Mouse (Mus musculus) kidney, adult 9 months (tissue): ENCODE results near the gene Srgn.
"Not testable (repeated sequence)": the region's sequence is repeated elsewhere in the genome, so short reads cannot be mapped to it uniquely, and the experiment has no call there.

Experiments
- DNase-seq: peaks from one replicate; pipeline ENCODE4 v3.0.0; 2022

Srgn gene

GRCm38 (mm10) chr10:62520911-62521310, 6.3 kb downstream of the Srgn start:
- DNase-seq, result no peak

DNA sequence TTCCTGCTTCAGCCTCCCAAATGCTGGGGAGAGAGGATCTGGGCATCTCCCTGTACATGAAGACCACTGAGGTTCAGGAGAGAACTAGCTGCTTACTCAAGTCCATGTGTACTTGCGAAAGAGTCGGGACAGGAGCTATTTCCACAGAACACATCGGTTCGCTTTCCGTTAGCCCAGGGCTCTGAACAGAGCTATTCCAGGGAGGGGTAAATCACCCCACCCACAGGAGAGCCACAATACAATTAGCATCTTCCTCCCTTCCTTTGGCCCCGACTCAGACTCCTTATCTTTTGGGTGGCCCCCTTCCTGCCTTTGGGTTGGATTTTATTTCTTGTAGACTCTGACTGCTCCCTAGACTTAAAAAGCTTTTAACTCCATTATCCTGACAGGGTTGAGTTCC, 9.7 kb downstream of the Srgn start:
- DNase-seq, result no peak

- DNase-seq, result no peak
Measured at GRCm38 (mm10) chr10:62512855-62513254, 14.4 kb downstream of the Srgn start.

DNA sequence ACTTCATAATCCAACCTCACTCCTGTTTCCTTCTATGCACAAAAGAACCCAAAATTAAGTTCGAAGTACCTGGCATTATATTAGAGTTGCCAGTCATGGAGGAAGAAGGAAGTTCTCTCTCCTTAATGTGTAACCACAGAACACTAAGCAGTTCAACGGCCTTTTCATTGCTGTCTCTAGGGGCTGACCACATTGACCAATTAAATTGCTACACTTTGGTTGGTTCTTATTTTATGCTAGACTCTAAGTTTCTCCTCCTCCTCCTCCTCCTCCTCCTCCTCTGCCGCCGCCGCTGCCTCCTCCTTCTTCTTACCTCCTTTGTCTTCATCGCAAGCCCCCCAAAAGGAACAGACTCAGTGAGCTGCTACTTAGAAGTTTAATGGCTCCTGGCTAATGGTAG, 15.7 kb downstream of the Srgn start:
- DNase-seq, result no peak

DNA sequence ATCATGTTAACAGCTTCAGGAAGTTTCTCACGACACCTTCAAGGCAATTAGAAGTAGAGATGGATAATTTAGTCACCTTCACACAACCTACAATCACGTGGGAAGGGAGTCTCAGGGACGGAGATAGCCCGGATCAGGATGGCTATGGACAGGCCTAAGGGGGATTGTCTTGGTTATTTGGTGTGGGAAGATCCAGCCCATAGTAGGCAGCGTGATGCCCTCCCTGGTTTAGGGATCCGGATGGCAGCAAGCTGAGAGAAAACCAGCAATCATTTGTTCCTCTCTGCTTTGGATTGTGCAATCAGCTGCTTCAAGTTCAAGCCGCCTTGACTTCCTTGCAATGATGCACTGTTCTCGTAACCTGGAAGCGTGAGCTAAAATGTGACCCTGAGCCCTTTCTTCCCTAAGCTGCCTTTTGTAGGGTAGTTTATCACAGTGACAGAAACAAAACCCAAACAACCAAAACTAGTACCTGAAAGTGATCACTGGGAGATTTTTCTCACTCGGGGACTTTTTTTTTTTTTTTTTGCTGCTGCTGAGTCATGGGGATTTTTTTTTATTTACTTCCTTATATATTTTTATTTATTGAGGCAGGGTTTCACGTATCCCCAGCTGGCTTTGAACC, 18.1 kb downstream of the Srgn start:
- DNase-seq, result no peak

DNA sequence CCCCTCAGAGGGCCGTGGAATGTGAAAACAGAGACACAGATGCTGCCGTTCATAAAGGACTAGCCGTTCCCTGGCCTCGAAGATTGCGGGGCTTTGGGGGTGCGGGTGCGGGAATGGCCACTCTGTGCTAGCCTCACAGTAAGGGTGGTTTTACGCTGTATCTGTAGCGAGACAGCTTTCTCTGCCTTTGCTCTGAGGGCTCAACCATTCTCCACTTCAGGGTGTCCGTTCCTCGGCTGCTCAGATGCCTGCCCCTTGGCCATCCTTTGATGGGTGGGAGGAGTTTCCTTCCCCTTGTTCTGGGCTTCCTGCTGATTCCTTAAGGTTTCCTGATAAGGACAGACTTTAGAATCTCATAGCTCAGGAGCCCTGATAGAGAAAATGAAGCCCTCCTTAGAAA, 18.8 kb downstream of the Srgn start:
- peak; percentile 62 for DNase-seq

DNA sequence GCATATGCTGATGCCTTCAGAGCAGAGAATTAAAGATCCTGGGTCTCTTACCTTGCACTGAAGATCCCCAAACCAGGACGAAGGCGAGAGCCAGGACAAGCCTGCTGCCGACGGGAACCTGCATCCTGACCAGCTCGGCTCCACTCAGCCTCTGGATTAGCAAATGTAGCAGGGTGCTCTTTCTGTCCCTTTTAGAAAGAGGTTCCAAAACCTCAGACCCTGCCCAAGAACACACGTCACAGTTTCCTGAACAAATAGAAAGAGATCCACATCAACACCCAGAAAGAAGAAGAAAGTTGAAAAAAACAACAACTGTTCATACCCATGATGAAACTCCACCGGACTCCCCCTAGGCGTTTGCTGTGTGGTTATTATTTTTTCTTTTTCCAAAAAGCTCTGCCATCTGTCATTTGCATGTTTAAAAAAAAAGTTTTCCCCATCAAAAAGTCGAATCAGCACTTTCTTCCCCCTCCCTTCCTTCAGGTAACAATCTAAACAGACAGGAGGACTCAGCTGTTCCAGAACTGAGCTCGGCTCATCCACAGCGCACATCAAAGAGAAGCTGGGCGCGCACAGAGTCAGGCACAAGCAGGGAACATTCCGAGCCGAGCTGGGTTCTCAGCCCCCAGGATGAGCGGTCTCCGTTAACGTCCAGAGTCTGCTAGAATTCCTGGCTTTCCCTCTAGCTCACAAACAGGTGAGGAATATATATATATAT, 19.5 kb downstream of the Srgn start:
- peak; percentile 77 for DNase-seq

- no peak for DNase-seq
Measured at GRCm38 (mm10) chr10:62507071-62507470, 20.2 kb downstream of the Srgn start.

DNA sequence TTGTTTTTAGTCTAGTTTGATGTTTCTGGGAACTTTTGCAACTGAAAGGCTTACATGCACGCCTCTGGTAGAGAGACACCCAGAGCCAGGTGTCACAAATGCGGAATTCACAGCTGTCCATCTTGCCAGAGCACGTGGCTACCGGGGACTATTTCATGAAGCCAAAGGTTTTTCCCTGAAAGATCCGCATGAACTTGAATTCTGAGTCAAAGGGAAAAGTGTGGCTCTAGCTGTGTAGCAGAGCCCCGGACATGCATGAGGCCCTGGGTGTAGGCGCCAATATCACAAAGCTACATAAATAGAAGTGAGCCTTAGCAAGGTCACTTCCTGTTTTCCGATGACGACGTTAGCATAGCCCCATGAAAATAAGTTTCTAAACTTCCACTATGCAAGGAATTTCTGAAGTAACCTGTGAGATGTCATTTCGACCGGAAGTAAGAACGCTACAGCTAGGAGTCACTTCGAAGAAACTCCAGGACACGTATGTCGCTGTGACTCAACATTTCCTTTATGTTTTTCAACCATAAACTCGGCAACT, 21.2 kb downstream of the Srgn start:
- no peak for DNase-seq

DNA sequence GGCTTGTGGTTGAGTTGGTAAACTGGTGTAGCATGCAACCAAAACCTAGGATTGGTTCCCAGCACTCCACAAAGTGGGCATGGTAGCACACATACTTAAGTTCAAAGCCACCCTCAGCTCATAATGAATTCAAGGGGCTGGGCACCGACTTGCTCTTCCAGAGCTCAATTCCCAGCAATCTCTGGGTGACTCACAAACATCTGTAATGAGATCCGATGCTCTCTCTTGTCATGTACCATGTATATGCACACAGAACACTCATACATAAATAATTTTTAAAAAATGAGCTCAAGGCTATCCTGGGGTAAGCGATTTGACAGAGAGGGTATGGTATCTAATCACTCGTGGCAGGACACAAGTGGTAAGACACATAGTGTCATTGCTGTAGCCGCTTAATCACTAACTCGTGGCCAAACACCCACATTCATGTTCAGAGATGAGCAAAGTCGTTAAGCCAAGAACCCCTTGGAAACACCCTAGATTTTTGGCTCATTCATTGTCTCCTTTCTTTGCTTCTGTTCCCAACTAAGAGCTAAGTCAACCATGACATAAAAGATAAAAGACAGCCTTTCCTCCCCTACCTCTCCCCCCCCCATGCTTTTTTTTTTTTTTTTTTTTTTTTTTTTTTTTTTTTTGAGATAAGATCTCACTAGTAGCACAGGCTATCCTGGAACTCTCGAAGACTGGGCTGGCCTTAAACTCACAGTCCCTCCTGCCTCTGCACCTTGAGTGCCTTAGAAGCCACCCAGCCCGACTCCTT, 21.8 kb downstream of the Srgn start:
- DNase-seq, result no peak

GRCm38 (mm10) chr10:62503836-62504628, 23.2 kb downstream of the Srgn start:
- no peak for DNase-seq

GRCm38 (mm10) chr10:62503353-62503752, 23.9 kb downstream of the Srgn start:
- peak; percentile 50 for DNase-seq

GRCm38 (mm10) chr10:62501951-62502350, 25.3 kb downstream of the Srgn start:
- no peak for DNase-seq

DNA sequence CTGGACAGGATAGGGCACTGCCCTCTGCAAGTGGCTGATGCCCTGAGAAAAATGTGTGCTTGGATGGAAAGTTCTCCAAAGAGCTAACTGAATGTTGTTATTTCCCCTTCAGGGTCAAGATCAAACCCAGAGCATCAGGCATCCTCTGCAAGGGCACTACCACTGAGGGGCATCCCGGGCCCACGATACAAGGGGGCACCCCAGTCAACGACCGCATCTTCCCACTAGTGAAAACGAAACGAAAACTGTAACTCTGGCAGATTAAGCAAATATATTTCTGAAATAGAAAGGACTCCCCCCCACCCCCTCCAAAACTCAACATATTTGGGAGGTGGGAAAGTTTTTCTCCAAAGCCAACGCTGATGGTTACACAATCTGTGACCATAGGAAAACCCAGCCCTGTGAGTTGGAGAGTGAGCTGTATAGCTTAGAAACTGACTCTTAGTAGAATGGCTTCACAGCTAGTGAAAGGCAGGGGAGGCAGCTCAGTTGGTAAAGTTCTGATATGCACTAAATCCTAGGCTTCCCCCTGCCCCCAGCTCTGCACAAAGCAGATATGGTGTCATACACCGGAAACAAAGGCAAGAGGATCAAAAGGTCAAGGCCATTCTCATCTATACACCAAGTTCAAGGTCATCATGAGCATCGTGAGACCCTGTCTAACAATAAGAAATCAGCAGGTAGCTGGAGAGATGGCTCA, 26.2 kb downstream of the Srgn start:
- no peak for DNase-seq

- DNase-seq, result peak; percentile 77
Measured at GRCm38 (mm10) chr10:62500088-62500915, 26.9 kb downstream of the Srgn start.

GRCm38 (mm10) chr10:62491681-62492080, 35.6 kb downstream of the Srgn start:
- not testable (repeated sequence) for DNase-seq

- peak; percentile 70 for DNase-seq
Measured at GRCm38 (mm10) chr10:62488266-62488665, 39.0 kb downstream of the Srgn start.

DNA sequence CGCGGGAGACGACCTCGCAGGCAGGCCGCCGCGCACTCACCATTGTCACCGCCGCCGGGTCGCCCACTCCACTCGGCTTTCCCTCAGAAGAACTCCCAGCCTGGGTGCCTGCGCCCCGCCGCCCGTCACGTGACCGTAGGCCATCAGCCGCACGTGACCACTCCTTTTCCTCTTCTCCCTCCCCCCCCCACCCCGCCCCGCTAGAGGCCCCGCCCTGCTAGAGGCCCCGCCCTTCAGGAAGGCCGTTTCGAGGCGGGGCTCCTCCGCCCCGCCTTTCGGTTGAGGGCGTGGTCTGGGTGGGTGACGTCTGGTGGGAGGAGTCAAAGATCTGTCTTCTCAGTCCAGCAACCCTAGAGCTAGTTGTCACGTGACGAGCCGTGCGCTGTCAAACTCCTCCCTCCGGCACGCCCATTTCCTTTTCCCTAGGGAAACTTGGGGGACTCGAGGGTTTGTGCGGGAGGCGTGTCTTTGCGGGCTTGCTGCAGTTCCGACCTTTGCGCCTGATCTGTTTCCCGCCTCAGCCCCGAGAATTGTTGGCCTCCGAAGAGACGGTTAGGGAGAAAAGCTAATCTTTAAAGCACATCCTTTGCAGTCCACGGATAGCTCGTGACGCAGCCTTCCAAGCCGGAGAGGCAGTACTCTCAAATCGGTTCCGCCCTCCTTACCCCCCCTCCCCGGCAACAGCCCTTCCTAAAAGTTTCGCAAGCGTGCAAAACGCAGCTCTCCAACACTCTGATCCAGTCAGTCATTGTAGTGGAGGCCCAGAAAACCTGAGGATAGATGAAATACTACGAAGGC, 40.4 kb downstream of the Srgn start, which contains the start of gene Vps26a:
Gene Vps26a (minus strand): TSS at position 188 of the 798 bp plus-strand sequence.
- DNase-seq, result peak; percentile 100

DNA sequence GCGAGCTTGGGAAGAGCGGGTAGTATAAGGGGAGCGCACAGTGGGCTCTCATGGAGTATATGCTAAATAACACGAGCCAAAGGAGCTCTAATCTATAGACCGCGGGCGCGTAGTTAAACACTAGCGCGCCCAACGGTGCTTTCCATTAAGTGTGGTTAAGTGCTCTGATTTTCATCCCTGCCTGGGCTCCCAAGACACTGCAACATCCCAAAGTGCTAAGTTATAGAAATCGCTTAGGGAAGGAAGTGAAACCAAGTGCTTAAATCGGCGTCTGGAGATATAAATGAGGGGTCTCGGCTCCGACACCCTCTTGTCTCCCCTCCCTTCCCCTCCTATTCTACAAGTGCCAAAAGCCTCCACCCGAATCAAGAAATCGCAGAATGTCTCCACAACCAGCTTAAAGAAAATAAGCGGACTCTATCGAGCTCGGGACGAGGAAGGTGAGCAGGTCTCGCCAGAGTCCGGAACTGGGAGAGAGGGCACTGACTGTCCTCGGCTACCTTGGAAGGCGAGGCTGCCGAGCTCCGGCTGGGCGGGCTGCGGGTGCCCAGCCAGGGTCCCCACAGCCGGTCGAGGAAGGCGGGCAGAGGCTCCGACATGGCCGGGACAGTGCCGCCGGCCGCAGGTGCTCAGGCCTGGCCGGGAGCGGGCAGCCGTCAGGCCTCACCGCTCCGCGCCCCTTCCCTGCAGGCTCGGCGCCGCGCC, 41.2 kb downstream of the Srgn start:
- no peak for DNase-seq
